Mouse (Mus musculus) heart, embryonic 11.5 days (tissue): ENCODE data around the gene Ppm1a. TPM values are rescaled to one million over a fixed set of nuclear protein-coding genes. Genes with fewer than 3 reads are reported as not detected.

Source experiments
- polyA plus RNA-seq: library from polyadenylated mRNA; unstranded; fragments of >200 nt; fragmentation: Nextera tagmentation; extraction: Ambion mirVana; gene quantifications from 2 replicates; pipeline ENCODE4 v1.2.1, GENCODE M21; 2014

Gene Ppm1a
- polyA plus RNA-seq, 1 experiment from 2014 or later: 51.2 TPM

Other genes starting within 250 kb of the Ppm1a start
- 7.9 and 8.1 TPM in 2 replicates for gene Pcnx4, start 221.1 kb upstream of the Ppm1a start, polyA plus RNA-seq
- not detected in 2 replicates for gene Gm4756, start 107.8 kb upstream of the Ppm1a start, polyA plus RNA-seq
- gene Dhrs7, start 92.5 kb upstream of the Ppm1a start, polyA plus RNA-seq: 33.1 and 35.9 TPM in 2 replicates
- gene Six6, start 182.4 kb downstream of the Ppm1a start, polyA plus RNA-seq: not detected in 2 replicates
- 2.6 and 5.0 TPM in 2 replicates for gene 4930447C04Rik, start 183.3 kb downstream of the Ppm1a start, polyA plus RNA-seq